Mouse (Mus musculus) layer of hippocampus, postnatal 14 days (tissue): ENCODE results near the gene Junb. TPM values are rescaled to one million over a fixed set of nuclear protein-coding genes. Genes with fewer than 3 reads are reported as not detected.

ENCODE experiments used
- DNase-seq, 2 experiments: peaks; one replicate each; pipeline ENCODE4 v3.0.0; 2021 to 2022; ENCODE audit warnings: low spot score in 2 of 2, mixed read lengths in 1 of 2
- total RNA-seq, 2 experiments: library from RNA; stranded (reverse); gene quantifications; 2 replicates each; pipeline ENCODE4 v1.2.3; 2021

The Junb gene
- total RNA-seq, 2 experiments from 2014 or later = 45.5 to 54.7 TPM

GRCm38 (mm10) chr8:84989311-84989731 lies 10.8 kb upstream of the Junb start:
- DNase-seq = no peak

GRCm38 (mm10) chr8:84987903-84988302 lies 9.4 kb upstream of the Junb start:
- no peak for DNase-seq

DNA sequence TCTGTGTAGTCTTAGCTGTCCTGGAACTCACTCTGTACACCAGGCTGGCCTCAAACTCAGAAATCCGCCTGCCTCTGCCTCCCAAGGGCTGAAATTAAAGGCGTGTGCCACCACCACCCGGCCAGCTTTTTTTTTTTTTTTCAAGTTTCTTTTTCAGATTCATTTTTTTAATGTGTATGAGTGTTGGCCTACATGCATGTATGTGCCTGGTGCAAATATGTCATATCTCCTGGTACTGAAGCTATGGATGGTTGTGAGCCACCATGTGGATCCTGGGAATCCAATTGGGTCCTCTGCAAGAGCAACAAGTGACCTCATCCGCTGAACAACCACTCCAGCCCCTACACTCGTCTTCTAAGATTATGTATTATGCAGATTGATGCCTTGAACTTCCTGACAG lies 8.9 kb upstream of the Junb start:
- no peak for DNase-seq

GRCm38 (mm10) chr8:84986379-84986945 lies 7.9 kb upstream of the Junb start:
- no peak for DNase-seq

GRCm38 (mm10) chr8:84985684-84986378 lies 7.3 kb upstream of the Junb start:
- DNase-seq = peak; percentile 90 to 92

DNA sequence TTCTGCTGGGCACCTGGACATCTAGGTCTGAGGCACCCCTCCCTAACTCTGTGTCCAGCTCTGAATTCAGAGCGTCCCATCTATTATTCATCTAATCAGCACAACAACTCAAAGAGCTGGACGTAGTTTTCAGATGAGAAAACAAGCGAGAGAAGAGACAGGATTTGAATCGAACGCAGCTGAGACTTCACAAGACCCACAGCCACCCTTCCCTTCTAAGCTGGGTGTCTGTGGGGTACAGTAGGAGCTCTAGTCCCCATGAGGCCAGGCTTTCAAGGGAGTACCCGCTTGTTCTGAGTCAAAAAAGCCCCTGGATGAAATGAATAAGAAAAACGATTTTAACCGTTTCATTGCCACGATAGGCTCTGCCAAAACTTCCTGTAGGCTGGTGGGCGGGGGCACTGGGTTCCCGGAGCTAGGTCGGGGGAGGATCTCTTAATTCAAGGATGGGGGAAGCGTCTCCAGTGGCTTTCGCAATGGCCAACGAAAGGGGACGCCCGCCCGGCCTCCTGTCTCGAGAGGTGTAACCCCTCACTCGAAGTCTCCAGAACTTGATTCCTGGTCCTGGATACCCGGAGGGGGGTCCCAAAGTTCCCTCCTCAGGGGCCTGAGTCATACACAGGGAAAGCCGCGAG lies 6.6 kb upstream of the Junb start:
- no peak for DNase-seq

DNA sequence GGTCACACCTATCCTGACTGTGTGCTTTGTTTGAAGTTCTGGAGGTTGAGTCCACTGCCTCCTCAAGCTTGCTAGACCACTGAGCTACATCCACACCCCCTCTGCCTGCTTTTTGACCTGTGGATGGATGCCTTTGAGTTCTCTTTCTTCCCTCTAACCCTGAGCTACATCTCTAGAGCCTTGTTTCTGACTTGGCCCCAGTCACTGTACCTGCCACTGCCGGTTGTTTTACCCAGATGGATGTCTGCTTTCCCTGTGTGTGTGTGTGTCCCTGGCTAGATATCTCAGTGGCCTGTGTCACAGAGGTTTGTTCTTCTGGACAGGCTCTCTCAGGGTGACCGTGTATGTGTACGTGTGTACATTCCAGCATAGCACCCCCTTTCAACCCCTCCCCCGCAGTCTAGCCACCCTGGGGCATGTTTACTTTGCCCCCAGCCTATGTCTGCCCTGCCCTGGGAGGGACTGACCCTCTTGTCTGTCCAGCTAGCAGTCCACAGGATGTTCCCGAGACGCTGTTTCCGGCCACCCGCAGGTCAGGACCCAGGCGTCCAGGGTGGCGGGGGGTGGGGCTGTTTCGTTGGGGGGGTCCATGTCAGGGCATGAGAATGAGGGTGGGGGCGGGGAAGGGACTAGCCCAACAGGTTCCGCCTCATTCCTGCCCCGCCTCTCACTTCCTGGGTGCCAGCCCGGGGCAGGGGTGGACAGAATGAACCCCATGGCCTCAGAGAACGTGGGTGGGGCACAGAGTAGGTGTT lies 6.0 kb upstream of the Junb start:
- DNase-seq = no peak

DNA sequence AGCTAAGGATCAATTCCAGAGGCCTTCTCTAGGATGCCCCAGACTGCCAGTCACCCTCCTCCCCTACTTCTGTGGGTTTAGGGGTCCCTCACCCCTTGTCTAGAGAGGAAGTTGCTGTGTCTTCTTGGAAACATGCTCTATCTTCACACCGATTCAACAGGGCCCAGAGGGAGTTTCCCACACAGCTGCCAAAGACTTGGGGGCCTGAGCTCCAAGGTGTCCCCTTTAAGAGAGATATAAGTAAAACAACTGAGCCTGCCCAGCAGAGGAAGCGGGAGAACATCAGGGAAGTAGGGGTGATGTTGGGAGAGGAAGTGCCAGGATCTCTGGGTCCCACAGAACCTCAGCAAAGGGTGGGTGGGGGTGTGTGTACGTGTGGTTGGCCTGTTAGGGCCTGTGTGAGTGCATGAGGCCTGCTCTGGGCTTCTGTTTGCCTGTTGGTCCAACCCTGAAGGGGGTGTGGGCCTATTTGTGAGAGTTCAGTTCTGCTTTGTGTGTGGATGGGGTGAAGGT lies 4.0 kb upstream of the Junb start:
- DNase-seq = no peak

GRCm38 (mm10) chr8:84981644-84982498 lies 3.4 kb upstream of the Junb start:
- no peak for DNase-seq

DNA sequence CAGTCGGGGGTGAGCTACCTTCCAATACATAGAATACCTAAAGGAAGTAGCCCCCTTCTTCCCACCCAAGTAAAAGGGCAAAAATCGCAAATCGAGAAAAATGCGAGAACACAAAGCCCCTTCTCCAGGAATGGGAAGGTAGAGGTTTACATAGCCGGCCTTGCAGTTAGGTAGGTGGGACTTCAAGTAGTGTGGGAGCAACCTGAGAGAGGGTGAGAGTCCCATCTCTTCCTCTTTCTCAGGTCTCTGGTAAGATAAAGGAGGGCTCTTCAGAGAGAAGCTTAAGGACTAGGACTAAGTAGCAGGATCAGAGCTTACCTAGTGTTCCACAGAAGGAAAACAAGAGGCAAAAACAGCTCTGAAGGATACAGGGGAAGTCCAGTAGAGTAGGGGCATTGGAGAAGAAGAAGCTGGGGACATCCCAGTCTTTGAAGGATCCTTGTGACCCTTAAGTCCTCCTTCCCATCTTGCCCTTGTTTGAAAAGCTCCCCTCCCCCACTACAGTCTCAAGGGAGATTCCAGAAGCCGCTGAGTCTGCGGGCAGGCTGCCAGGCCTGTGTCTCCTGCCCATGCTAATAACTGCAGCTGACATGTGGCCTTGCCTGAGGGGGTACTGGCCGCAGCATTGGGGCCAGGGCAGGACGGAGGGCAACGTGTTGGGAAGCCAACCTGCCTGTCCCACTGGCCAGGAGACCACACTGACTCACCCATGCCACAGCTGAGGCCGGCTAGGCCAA lies 2.3 kb upstream of the Junb start:
- no peak for DNase-seq

GRCm38 (mm10) chr8:84979599-84980421 lies 1.3 kb upstream of the Junb start:
- peak; percentile 88 to 95 for DNase-seq

DNA sequence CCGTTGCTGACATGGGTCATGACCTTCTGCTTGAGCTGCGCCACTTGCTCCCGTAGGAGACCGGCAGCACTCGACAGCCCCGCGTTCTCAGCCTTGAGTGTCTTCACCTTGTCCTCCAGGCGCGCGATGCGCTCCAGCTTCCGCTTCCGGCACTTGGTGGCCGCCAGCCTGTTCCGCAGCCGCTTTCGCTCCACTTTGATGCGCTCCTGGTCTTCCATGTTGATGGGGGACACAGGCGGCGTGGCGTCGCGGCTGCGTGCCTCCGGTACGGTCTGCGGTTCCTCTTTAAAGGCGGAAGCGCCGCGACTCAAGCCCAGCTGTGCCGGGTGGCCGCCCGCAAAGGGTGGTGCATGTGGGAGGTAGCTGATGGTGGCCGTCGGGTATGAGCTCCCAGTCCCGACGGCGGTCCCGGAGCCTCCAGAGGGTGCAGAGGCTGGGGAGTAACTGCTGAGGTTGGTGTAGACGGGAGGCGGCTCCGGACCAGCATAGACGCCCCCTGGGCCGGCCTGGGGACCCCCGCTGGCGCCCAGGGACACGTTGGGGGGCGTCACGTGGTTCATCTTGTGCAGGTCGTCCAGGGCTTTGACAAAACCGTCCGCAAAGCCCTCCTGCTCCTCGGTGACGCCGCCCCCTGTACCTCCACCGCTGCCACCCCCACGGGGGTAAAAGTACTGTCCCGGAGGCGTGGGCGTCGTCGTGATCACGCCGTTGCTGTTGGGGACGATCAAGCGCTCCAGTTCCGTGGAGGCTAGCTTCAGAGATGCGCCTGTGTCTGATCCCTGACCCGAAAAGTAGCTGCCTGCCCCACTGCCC lies 877 bp downstream of the Junb start:
- DNase-seq = no peak

GRCm38 (mm10) chr8:84976763-84977434 lies 1.6 kb downstream of the Junb start:
- DNase-seq = no peak

- DNase-seq = peak; percentile 94 to 97
Observed at GRCm38 (mm10) chr8:84976031-84976762, 2.3 kb downstream of the Junb start.

DNA sequence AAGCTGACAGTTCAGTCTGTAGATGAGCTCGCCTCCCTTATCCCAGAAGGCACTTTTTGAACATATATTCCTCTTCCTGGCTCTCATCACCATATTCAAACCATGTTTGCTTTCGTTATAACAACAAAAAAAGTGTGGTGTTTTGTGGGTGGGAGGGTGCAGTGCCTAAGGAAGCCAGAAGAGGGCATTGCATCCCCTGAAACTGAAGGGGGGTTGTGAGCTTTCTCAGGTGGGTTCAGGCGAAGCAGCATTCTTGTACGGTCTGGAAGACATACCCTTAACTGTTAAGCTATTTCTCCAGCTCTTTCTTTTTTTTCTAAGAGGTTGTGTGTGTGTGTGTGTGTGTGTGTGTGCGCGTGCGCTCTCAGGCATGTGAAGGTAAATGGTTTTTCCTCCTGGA lies 3.1 kb downstream of the Junb start:
- peak in 1 of 2 experiments; percentile 74 for DNase-seq

DNA sequence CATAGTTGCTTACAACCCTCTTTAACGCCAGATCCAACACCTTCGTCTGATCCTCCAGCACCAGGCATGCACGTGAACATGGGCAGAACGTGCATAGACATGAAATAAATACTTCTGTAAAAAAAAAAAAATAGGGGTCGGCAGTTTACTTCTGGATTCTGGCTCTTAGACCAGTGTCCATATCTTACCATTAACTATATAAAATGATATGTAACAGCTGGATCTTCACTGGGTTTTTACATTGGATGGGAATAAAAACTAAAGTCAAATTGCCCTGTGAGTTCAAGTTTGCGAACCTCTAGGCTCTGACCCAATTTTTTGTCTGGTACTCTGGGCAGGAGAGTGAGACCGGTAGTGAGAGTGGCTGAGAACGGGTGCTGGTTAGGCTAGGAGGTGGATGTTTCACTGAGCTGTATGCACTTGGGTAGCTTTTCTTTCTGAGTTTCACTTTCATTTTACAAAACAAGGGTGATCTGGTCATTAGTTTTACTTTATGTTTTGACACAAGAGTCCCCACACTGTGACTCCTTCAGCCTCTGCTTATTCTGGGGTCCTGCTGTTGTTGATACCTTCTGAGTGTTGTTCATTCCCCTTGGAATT lies 3.9 kb downstream of the Junb start:
- no peak for DNase-seq
